Mouse (Mus musculus): ENCODE data around the gene Frmpd4. TPM values are rescaled to one million over a fixed set of nuclear protein-coding genes. Genes with fewer than 3 reads are reported as not detected.

Gene Frmpd4
- polyA plus RNA-seq, 1 experiment from 2014 or later = 0.43 TPM

DNA sequence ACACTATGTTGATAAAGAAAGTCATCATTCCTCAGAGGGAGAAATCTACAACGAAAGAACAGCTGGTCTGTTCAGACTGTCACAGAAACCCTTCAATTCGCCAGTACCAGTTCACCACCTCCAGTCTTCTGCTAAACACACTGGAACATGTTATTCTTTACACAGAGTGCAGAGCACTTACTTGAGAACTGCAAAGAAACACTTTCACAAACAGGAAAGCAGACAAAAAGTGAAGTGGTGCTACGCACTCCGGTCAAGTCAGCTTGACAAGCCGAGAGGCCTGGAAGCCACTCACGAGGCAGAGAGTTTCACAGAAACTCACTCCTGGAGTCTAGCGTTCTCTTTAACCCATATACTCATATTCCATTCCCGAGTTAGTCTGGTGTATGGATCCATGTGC, 387.5 kb downstream of the Frmpd4 start:
- H3K27ac ChIP-seq = no peak overlapping the region
- no peaks in the 10 kb centered on the region for H3K9me3 ChIP-seq (replicated peaks; ENCODE audit: low read length)
- H3K9ac ChIP-seq (ENCODE audit: low read depth, low read length) = no peak overlapping the region
- WGBS = 78% methylated on average over 8 of the region's 8 CpGs
- no peaks in the 10 kb centered on the region for H3K4me1 ChIP-seq (replicated peaks; ENCODE audit: insufficient read depth, low read length)
- no peak for DNase-seq (ENCODE audit: low spot score)
- no peak overlapping the region for H3K4me3 ChIP-seq (replicated peaks; ENCODE audit: low read depth, low read length)
- no peaks in the 10 kb centered on the region for H3K27me3 ChIP-seq (ENCODE audit: insufficient read depth, low read length)
- no peak for ATAC-seq (replicated peaks; ENCODE audit: low FRiP score, low read depth)
- no peaks in the 10 kb centered on the region for H3K36me3 ChIP-seq (ENCODE audit: insufficient read depth, low read length)
- no peak overlapping the region for H3K4me2 ChIP-seq (ENCODE audit: low read length)
- TF ChIP-seq CTCF (IDR thresholded peaks at IDR 0.05; ENCODE audit: low read depth) = no peak

DNA sequence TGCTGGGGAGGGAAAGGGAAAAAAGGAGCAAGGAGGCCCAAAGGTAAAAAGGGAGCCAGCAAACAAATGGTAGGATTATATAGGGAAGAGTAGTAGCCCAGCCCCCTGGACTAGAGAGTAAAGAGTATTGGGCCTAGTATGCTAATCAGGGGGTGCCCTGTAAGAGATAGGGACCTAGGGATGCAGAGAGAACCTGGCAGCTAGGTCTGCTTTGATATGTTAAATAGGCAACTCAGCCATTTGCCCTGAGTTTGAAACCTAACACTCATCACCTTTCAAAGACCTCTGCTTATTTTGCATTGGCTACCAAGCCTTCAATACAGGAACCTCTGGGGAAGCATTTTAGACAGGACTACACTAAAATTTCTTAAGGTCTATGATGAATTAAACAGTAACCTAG, 414.0 kb downstream of the Frmpd4 start:
- Histone ChIP-seq H3K27ac (no peak overlapping the region), H3K4me2 (ENCODE audit: low read length) (no peak overlapping the region), H3K9ac (ENCODE audit: low read depth, low read length) (no peak overlapping the region), H3K9me3 (replicated peaks; ENCODE audit: low read length) (no peaks in the 10 kb centered on the region), H3K4me3 (replicated peaks; ENCODE audit: low read depth, low read length) (no peak overlapping the region), H3K27me3 (ENCODE audit: insufficient read depth, low read length) (no peaks in the 10 kb centered on the region), H3K4me1 (replicated peaks; ENCODE audit: insufficient read depth, low read length) (no peaks in the 10 kb centered on the region), H3K36me3 (ENCODE audit: insufficient read depth, low read length) (no peaks in the 10 kb centered on the region)
- DNase-seq (ENCODE audit: low spot score) = no peak
- no peak for ATAC-seq (replicated peaks; ENCODE audit: low FRiP score, low read depth)
- TF ChIP-seq CTCF (IDR thresholded peaks at IDR 0.05; ENCODE audit: low read depth) = no peak

DNA sequence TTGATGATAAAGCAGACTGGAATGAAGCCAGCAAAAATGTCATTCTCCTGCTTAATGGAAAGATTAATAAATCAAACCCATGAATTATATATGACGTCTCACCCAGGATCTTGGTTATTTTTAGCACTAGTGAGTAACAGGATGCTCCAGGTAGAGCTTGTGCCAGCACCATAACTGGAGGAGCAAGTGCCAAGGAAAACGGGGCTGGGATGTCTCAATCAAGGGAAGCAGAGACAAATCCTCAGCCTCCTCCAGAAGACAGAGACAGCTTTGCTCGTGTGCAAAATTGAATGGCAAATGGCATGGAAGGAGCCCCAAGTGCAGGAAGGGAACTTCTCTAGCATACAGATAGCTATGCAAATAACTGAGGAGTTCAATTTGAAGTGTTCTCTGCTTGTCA, 418.2 kb downstream of the Frmpd4 start:
- TF ChIP-seq CTCF (IDR thresholded peaks at IDR 0.05; ENCODE audit: low read depth) = no peak
- Histone ChIP-seq H3K4me2 (ENCODE audit: low read length) (no peak overlapping the region), H3K27ac (no peak overlapping the region), H3K27me3 (ENCODE audit: insufficient read depth, low read length) (no peaks in the 10 kb centered on the region), H3K9me3 (replicated peaks; ENCODE audit: low read length) (no peaks in the 10 kb centered on the region), H3K4me3 (replicated peaks; ENCODE audit: low read depth, low read length) (no peak overlapping the region), H3K4me1 (replicated peaks; ENCODE audit: insufficient read depth, low read length) (no peaks in the 10 kb centered on the region), H3K36me3 (ENCODE audit: insufficient read depth, low read length) (no peaks in the 10 kb centered on the region), H3K9ac (ENCODE audit: low read depth, low read length) (no peak overlapping the region)
- DNase-seq (ENCODE audit: low spot score) (no peak), ATAC-seq (replicated peaks; ENCODE audit: low FRiP score, low read depth) (no peak)
- WGBS = 62% methylated on average over 3 of the region's 3 CpGs

DNA sequence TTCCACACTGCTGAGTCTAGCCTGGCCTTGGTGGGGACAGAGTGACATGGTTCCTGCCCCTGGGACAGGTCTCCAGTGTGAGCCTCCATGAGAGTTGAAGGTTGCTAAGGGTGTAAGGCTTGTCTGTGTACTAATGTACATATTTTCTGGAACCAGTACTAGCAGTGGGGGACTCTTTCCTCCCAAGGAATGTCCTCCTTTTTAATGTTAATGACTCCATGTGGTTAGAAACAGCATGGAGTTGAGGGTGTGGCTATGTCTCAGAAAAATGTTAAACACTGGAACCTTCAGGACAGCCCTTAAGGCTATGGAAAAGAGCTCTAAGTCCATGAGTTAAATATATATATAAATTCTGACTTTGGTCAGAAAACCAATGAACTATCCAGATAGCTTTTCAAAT, 436.0 kb downstream of the Frmpd4 start:
- TF ChIP-seq CTCF (IDR thresholded peaks at IDR 0.05; ENCODE audit: low read depth) = no peak
- Histone ChIP-seq H3K4me2 (ENCODE audit: low read length) (no peak overlapping the region), H3K9ac (ENCODE audit: low read depth, low read length) (no peak overlapping the region), H3K9me3 (replicated peaks; ENCODE audit: low read length) (no peaks in the 10 kb centered on the region), H3K4me3 (replicated peaks; ENCODE audit: low read depth, low read length) (no peak overlapping the region), H3K27ac (no peak overlapping the region), H3K27me3 (ENCODE audit: insufficient read depth, low read length) (no peaks in the 10 kb centered on the region), H3K4me1 (replicated peaks; ENCODE audit: insufficient read depth, low read length) (no peaks in the 10 kb centered on the region), H3K36me3 (ENCODE audit: insufficient read depth, low read length) (no peaks in the 10 kb centered on the region)
- DNase-seq (ENCODE audit: low spot score) (no peak), ATAC-seq (replicated peaks; ENCODE audit: low FRiP score, low read depth) (no peak)

DNA sequence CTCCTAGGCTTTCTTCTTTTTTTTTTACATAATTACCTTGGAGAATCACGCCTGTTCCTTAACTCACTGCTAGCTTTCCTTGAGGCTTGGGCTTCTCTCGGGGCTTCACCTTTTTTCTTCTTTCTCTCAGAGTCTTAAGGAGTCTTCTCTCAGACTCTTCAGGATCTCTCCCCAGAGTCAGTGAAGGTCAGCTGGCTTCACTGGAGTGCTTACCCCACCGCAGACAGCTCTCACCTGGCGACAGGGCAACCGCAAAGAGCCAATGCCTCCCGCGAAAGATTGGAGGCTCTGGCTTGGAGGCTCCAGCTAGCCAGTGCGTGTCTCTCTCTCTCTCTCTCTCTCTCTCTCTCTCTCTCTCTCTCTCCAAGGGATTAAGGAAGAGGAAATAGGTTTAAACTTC, 453.0 kb downstream of the Frmpd4 start:
- ATAC-seq (replicated peaks; ENCODE audit: low FRiP score, low read depth) = no peak
- no peak for DNase-seq (ENCODE audit: low spot score)
- Histone ChIP-seq H3K27me3 (ENCODE audit: insufficient read depth, low read length) (peaks cover 4% of the 10 kb centered on the region; the same call in 1 of the 2 replicates), H3K9ac (ENCODE audit: low read depth, low read length) (no peak overlapping the region), H3K9me3 (replicated peaks; ENCODE audit: low read length) (no peaks in the 10 kb centered on the region), H3K4me1 (replicated peaks; ENCODE audit: insufficient read depth, low read length) (no peaks in the 10 kb centered on the region), H3K4me3 (replicated peaks; ENCODE audit: low read depth, low read length) (peak overlapping the region; percentile 35; the same call in 1 of the 2 replicates), H3K27ac (no peak overlapping the region), H3K36me3 (ENCODE audit: insufficient read depth, low read length) (no peaks in the 10 kb centered on the region), H3K4me2 (ENCODE audit: low read length) (peak overlapping the region; percentile 67)
- 31% methylated on average over 8 of the region's 8 CpGs for WGBS
- TF ChIP-seq CTCF (IDR thresholded peaks at IDR 0.05; ENCODE audit: low read depth) = no peak

DNA sequence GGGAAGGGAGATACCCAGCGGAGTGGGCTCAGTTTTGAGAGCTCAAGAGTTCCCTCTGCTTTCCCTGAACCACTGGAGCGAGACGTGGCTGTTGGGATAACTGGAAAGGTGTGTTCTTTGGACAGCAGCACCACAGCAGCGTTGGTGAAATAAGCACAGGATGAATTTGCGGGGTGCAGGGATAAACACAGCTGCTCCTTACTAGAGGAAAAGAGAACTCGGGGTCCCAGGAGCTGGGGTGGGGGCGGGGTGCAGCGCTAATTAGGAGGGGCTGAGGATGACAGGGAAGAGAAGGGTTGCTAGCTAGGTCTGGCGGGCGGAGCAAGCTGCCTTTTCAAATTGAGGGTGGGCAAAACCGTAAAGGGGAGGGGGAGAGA, 453.5 kb downstream of the Frmpd4 start:
- no peaks in the 10 kb centered on the region for H3K9me3 ChIP-seq (replicated peaks; ENCODE audit: low read length)
- ATAC-seq (replicated peaks; ENCODE audit: low FRiP score, low read depth) (no peak), DNase-seq (ENCODE audit: low spot score) (no peak)
- no peak for TF ChIP-seq CTCF (IDR thresholded peaks at IDR 0.05; ENCODE audit: low read depth)
- no peak overlapping the region for H3K27ac ChIP-seq
- no peaks in the 10 kb centered on the region for H3K4me1 ChIP-seq (replicated peaks; ENCODE audit: insufficient read depth, low read length)
- no peaks in the 10 kb centered on the region for H3K36me3 ChIP-seq (ENCODE audit: insufficient read depth, low read length)
- peak overlapping the region; percentile 35 for H3K4me3 ChIP-seq (replicated peaks; ENCODE audit: low read depth, low read length)
- H3K9ac ChIP-seq (ENCODE audit: low read depth, low read length) = no peak overlapping the region
- H3K27me3 ChIP-seq (ENCODE audit: insufficient read depth, low read length) = peaks cover 4% of the 10 kb centered on the region; the same call in 1 of the 2 replicates
- 13% methylated on average over 11 of the region's 11 CpGs for WGBS
- H3K4me2 ChIP-seq (ENCODE audit: low read length) = peak overlapping the region; percentile 67
